Mouse (Mus musculus) lung, postnatal 25 days (tissue): ENCODE measurements around the gene Ttc30a1.

Experiments used
- DNase-seq: peaks from one replicate; pipeline ENCODE4 v3.0.0; 2022; ENCODE audit warnings: low spot score

The Ttc30a1 gene

DNA sequence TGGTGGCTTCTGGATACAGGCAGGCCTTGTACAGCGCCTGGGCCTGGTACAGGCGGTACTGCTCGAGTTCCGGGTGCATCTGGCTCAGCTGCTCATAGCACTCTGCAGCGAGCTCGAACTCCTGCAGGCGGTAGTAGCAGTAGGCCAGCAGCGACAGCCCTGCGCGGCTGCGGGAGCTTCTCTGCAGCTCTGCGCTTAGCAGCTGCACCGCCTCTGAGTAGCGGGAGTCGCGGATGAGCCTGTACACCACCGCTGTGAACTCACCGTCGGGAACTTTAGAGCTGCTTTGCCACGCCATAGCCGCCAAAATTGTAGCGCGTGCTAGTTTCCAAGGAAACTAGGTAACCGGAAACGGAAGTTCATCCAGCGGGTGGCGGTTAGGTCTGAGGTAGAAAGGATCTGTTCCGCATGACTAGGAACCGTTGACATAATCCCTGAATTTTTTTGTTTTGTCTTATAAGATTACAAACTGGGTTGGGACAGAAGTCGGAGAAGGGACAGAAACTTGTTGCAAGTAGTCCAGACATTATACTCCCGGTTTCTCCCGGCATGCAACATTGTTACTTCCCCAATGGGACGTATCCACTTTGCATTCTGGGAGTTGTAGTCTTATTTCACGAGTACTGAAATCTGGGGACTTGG lies at the start of gene Ttc30a1:
TSS of gene Ttc30a1 (minus strand) at position 528 of the 642 bp plus-strand sequence.
- peak; percentile 82 for DNase-seq

DNA sequence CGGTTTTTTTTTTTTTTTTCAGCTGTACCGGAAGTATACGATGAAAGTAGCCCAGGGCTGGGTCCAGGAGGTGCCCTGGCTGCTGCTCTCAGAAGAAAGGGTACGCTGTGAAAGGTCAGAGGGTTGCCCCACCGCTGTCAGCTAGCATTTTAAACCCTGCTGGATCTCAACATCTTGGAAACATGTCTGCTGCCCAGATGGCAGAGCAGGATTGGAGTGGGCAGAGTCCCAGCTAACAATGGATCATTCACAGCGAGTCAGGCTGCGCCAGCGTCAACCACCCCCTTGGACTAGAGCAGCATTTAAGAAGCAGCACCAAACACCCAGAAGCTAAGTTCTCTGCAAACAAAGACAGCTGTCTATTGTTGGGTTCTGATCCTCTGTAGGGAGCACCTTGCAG lies 48.3 kb upstream of the Ttc30a1 start:
- DNase-seq = no peak

DNA sequence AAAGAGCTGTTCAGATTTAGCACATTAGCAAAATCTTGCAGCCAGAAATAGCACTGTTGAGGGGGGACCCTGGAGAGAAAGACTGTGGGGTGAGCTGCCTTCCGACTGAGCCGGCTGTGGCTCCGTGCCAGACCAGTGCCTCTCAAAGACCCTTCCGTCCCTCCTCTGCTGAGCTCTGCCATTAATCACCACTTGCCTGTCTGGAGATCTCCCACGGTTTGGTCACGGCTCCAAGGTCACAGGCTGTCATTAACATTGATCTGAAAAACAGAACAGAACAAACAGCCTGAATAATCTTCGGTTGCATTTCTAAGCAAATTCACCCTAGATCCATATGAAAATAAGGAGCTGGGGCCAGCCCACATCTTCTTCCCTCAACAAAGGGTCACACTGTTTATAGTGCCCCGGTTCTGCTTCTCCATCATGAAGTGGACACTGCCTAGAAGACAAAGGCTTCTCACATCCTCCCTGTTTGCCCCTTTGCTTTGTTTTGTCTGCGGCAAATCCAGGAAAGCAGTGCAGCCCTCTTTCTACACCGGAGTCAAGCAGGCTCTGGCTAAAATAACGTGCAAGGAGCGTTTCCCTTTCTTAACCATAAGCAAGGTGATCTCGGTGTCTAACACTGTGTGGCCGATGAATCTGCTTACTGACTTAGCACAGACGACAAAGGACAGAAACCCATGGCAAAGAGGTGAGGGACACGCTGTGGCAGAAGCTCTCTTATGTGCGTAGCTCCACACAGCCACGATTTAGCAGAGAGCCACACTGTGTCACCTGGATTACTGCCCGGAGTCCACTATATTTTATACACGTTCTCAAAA lies 47.5 kb upstream of the Ttc30a1 start:
- no peak for DNase-seq

DNA sequence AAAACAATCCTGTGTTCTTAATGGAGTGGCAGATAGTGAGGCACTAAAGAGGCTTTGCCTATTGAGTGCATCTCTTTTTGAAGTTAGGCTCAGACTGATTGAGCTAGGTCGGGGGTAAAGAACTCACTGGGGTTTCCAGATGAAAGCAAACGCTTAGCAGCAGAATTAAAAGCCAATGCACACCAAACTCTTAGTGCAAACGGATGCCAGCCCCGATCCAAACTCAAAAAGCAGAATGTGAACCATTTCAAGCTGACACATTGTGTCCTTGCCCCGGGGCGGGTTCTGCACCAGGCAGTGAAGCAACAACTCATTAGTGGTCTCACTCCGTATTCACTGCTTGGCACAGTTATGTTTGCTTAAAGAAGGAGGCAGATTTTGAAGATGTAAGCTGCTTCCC lies 35.1 kb upstream of the Ttc30a1 start:
- no peak for DNase-seq

DNA sequence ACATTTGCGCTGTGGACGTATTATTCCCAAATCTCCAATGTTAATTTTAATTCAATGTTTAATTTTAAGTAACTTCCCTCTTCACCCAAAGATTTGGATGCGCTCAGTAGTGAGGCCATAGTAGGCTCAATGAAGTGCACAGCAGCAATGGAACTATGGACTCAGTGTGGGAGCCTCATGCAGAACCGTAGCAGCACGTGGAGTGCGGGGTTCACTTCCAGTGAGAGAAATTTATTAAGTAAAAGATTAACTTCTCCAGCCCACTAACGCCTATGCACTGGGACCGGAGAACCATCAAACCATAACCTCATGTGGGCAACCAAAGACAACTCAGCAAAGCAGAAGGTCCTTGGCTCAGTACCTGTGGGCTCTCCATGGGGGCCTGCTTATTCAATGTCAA lies 34.4 kb upstream of the Ttc30a1 start:
- no peak for DNase-seq

DNA sequence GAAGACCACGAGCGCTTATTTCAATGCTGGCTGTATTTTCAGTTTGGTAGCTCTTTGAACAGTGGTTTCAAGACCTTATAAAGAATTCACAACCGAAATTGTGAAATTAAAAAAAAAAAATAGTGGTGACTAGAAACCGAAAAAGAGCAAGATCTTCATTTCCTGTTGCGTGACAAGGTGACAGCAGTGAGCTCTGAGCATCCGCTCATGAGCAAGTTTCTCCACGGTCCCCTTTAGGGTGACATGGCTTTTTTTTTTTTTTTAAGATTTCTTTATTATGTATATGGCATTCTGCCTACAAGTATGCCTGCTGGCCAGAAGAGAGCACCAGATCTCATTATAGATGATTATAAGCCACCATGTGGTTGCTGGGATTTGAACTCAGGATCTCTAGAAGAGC lies 33.7 kb upstream of the Ttc30a1 start:
- DNase-seq = no peak

DNA sequence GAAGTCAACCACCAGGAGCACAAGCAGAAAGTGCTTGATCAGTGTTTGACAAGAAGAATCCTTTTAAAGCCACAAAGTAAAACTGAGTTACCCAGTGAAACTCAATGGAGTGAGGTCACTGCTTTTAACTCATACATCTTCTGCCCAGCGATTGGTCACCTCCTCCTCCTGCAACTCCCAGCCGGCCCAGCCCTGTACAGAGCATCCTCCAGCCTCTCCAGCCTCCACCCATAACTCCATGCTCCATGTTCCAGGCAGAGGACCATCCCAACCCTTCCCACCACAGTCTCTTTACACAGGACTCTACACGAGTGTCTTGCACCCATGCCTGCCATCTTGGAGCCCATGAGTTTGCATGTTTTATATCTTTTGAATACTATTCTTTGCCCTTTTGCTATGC lies 32.9 kb upstream of the Ttc30a1 start:
- DNase-seq = no peak

DNA sequence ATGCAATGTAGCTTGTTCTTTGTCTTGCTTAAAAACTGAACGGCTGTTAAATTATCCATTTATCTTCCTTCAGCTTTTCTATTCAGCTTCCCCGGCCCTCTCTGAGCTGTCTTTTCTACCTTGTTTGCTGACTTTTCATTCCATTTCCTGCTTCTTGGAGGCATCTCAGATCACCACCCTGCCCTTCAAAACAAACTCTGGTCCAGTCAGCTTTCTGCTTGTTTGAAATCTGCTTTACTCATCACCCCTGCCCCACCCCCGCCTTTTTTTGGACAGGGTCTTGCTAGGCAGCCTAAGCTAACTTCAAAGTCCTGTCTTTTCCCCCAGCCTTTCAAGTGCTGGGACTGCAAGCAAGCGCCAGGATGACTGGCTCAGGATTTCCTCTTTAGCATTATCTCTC lies 24.4 kb upstream of the Ttc30a1 start:
- no peak for DNase-seq

DNA sequence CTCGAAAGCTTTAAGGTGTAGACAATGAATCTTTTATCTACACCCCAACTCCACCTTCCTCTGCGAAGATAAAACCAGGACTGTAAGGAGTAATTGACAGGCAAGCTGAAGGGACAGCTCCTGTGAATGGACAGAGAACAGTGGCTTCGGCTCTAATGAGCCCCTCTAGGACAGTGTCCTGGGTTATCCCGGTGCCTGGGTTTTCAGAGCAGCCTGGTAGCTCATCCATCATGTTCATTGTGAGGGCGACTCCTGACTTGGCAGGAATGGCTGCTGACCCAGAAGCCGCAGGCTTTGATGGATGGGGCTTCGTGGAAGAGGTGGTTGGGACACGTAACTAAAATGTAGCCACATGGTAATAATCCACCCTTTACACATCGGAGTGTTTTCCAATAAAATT lies 21.1 kb upstream of the Ttc30a1 start:
- no peak for DNase-seq

DNA sequence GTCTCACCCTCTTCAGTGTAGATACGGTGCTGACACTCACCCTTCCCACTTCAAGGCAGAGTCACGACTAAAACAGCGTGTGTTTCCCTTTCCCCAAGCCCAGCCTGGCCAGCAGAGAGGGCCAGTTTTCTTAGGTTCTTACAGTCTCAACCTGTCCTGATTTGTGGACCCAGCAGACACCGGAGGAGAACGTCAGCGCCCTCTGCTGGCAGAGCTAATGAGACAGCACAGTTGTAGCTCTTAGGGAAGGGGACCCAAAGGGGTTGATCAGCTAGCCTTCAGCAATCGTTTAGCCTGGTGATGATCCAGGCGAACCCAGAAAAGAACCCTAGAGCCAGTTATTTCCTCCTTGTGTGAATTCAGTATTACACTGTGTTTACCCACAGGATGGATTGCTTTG lies 19.6 kb upstream of the Ttc30a1 start:
- DNase-seq = peak; percentile 40

DNA sequence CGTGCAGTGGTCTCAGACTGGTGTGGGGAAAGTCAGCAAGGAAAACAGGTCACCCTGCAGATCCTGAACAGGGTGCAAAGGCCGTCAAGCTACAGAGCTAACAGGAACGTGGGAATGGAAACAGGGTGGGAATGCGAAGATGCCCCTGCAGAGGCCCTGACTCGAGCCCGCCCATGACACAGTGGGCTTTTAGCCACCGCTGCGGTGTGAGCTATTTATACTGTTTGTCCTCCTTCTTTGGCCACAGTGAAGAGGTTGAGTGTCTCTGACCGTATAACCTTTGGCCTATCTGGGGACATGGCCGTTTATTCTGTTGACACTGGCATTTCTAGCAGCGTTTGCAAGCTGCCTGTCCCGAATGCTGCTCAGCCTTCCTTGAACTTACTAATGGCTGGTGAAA lies 17.9 kb upstream of the Ttc30a1 start:
- no peak for DNase-seq

DNA sequence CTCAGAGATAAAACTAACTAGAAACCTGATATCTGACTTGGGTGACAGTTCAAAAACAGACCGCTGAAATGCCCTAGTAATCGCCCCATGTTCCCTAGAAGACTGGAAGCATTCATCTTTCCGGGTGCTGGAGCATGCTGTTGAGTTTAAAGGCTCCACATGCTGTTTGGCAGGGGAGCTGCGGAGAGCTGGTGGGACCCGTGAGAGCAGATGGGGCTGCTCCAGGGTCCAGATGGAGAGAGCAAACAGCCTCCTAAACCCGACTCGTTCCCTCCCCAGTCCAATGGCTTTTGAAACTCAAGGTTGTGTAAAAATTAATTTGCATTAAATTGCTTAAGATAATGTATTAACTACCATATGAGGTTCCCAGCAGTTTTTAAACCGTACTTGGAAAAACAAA lies 16.9 kb upstream of the Ttc30a1 start:
- DNase-seq = no peak

DNA sequence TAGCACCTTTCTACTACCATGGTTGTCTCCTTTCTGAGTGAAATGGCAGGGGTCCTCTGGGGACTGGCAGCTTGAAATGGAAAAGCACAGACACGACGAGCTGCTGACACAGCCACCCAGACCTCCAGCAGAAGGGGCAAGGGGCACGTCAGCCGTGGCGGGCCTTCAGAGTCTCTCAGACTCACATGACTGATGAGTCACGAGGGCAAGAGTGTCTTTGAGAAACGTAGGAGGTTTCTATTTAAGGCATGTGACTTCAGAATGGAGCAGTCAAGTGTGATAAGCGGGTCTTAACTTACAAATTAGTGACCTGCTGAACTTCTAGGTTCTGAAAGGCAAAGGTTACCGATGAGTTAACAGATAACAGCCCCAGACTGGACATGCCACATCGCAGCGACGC lies 16.0 kb upstream of the Ttc30a1 start:
- DNase-seq = no peak

DNA sequence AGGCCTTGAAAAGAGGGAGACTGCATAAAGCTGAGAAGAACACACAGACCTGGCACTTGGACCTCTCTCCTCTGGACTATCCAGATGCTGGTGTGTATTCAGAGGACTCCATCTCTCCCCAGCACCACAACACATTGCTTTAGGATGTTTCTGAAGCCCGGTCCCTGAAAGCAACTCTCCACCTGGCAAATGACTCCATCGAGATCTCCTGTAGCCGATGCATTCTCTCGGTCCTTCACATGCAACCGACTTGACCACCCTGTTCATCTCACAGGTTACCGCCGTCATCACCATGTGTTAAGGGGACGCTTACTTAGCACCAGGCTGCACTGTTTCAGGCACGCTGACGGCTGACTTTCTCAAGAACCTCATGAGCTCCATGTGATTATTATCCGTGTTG lies 13.1 kb upstream of the Ttc30a1 start:
- DNase-seq = no peak

DNA sequence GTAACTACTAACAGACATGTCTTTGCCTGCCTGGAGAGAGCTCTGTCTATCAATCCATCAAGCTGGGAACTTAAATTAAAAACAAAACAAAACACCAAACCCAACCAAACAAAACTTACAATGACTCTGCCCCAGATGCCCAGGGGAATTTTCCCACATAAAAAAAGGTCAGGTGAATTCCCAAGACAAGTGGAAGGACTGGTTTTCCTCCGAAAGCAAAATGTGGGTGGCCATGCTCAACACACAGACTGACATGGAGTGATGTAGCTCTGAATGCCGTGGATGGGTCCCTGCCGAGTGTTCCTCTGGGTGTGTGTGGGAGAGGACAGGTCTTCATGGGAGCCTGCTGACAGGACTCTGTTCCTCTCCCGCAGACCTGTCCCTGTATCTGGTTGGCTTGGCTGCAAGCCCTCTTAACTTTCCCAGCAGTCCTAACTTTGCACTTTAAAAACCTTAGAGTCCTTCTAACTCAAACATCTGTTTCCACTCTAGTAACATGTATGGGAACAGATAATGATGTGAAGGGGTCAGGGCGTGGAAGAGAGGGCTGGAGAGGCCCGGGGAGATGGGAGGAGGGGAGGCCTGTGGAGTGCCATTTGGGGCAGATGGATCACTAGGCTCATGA lies 9.9 kb upstream of the Ttc30a1 start:
- no peak for DNase-seq

DNA sequence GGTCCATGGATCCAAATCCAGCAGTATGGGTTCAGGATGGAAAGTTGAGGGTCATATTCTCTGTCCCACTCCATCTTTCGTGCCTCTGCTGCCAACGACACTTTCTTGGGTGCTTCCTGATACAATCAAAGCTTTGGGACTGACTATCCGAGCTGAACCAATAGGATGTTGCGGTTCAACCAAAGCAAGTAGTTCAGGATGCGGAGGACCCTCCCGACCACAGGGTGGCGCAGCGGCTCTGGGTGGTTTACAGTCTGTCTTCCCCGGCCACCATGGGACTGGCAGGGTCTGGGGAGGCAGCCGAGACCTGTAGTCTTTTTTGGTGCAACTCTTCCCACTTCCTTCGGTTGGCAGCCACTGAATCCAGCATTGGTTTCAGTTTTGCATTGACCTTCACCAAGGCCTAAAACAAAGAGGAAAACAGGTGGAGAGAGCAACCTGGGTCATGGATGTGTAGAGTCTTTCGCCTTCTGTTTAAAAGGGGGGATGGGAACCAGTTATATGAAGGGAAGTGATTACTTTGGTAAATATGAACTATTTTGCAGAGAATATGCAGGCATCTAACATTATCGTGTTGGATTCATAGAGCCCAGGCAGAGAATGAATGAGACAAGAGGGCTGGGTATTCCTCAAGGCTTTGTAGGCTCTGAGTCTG lies 9.2 kb upstream of the Ttc30a1 start:
- DNase-seq = peak; percentile 58

DNA sequence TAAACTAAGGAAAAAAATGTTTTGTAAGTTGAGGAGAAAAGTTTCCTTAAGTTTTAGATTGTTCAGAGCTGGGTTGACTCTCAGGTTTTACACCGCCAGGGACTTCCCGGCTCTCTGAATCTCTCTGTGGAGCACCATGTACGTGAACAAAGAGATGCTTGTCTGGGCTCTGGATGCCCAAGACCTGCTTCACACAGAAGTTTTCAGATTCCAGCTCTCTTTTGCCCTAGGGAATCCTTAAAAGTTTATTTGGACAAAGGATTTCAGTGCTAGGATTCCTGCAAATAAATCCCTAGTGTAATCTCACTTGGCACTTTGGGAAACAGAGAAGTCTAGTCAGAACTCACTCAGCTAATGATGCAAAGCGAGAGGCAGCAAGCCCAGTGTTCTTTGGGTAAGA lies 7.9 kb upstream of the Ttc30a1 start:
- DNase-seq = no peak

DNA sequence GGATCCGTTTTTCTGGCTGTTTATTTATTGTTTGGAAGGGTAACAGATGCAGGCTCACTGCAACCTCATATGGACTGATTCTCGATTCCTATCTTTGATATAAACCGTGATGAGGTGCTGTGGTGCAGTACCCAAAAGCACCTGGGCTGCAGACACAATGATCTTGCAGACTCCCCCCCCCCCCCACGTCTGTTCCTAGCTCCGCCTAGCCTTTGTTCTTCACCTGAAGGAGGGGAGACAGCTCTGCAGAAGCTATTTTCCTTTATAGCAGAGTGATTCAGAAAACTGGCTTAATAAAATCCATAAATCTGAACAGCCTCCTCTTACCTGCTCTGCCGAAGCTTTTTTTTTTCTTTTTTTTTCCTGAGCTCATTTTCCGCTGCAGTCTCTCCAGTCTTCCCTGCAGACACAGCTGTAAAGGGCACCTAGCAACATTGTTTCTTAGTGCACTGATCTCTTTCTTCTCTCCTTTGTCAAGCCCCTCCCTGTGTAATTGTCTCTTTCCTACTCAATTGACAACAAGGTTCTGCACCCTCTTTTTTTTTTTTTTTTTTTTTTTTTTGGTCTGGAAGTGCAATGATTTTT lies 7.1 kb upstream of the Ttc30a1 start:
- no peak for DNase-seq

DNA sequence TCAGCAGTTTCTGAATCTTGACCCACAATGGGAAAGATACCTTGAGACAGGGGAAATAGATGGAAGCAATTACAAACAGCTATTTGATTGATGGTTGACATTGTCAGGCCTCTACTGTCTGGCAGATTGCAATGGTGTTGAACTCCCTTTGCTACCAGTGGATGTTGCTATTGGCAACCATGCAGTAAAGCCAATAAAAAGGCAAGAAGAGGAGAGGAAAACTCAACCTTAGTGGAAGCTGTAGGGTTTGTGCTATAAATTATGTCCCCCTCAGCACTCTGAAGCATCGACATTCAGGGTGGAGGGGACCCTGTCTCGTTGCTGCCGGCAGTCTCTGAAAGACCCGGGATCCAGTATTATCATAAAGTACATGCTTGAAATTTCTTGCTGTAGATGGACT lies 6.6 kb upstream of the Ttc30a1 start:
- DNase-seq = no peak

DNA sequence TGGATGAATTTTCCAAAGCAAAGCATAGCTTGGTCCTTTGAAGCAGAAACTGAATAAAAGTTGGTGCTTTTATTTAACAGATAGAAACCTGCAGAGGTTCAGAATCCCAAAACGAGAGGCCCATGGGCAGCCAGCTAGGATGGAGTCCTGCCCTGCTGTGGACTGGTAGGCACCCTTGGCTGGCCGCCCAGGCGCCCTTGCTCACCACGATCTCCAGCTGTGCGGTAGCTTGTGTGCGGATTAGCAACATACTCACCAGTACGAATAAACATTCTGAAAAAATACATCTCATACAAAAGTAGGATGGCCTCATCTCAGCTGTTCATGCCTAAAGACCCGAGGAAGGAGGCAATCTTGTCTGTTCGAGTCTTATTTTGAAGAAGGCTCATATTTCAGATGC lies 6.0 kb upstream of the Ttc30a1 start:
- no peak for DNase-seq

DNA sequence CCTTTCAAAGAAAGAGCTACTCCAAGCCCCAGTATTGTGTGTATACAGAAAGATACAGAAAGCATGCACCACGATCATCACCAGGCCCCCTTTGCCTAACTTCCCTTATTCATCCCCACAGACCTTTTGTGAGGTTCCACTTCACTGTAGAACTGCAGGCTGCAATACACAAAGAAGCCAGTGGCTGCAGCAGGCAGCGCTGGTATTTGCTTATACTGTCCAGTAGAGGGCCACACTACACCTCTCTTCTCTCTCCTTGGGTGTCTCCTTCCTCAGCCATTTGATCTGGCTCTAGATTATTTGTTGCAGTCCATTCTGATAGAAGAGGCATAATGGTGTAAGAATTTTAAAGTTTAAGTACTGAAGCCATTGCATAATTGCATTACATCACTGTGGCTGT lies 3.4 kb upstream of the Ttc30a1 start:
- DNase-seq = peak; percentile 65

DNA sequence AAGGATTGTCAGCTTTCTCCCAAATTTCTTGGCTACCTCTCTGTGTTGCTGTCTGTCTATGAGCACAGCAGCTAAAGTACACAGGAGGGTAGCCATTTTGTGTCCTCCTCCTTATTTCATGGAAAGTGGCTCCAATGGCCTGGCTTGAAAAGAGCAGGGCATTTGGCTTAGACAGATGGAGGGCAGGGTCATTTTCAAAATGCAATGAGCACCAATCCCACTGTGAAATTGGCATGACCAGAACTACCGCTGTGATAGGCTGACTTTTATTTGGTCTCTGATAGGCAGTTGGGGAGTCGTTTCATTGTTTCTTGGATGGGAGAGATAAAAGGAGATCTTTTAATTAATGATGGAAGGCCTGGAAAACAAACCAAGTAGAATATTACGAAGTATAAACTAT lies 2.1 kb upstream of the Ttc30a1 start:
- no peak for DNase-seq

DNA sequence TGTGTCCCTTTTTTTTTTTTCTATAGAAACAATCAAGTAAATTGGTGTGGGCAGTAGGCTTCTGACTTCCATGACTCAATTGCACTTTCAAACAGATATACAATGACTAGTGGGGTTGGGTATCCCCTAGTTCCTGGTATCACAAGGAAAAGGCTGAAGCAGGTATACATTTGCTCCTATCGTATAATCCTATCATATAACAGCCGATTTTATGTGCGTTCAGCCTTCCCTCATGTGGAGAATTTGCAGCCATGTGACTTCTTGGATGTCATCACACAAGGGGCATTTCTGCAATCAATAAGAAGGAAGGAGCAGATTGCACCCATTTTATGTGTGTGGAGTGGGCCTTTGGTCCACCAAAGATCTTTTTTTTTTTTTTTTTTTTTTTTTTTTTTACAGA lies 1.3 kb upstream of the Ttc30a1 start:
- DNase-seq = no peak
